In genomic region chrX:112310804-112311530, GRCm38 (mm10) we compare ENCODE assay signal across 8 mouse cellular contexts. TPM values are rescaled to one million over a fixed set of nuclear protein-coding genes. Genes with fewer than 3 reads are reported as not detected.
A peak's percentile ranks its signal among the peaks of the same experiment; 100 is the strongest.
DNase-seq lines count a peak whose midpoint lies in the region; ATAC-seq lines count a peak whose summit lies in the region.

Gene Apool (plus strand): TSS chrX:112311334.

- peak; percentile 95 for ATAC-seq in inflammation-experienced regulatory T-cells, adult 6 months
- ATAC-seq in megakaryocyte-erythroid progenitor cell, adult 5-6 weeks (replicated peaks; ENCODE audit: low FRiP score, low TSS enrichment, poor library complexity, severe bottlenecking) = peak; percentile 100

- intact Hi-C loops in gastrocnemius, postnatal 14 days (cut with DNase I; ENCODE audit: low total_unique reads) = no loop called here
- intact Hi-C loops in left cerebral cortex, postnatal 10 days (cut with DNase I) = no loop called here

- peak; percentile 87 to 95 for DNase-seq in adrenal gland, adult (ENCODE audit: inconsistent age in 2 of 2, low spot score in 1 of 2)
- DNase-seq in embryo, embryonic 10.5 days (ENCODE audit: low spot score) = peak; percentile 90
- DNase-seq in gastrocnemius, postnatal 14 days = peak; percentile 83
- peak; percentile 63 to 89 for DNase-seq in left cerebral cortex, postnatal 10 days (ENCODE audit: extremely low spot score in 1 of 2, low spot score in 2 of 2)
- DNase-seq in right cerebral cortex, postnatal 25 days = peak; percentile 70
- DNase-seq in urinary bladder, postnatal 4 days (ENCODE audit: low spot score in 2 of 2) = peak; percentile 75 to 85

RNA-seq across cellular contexts. Expression of gene Apool, which starts in this region (rescaled TPM):
- total RNA-seq in gastrocnemius, postnatal 14 days (2021) = 10 to 100 TPM; 48.3 to 53.6 TPM
- polyA plus RNA-seq in inflammation-experienced regulatory T-cells, adult 6 months (2017; shearing (Covaris generic)) = 10 to 100 TPM; 31.7 to 41.1 (median 33.4) TPM
- total RNA-seq in left cerebral cortex, postnatal 10 days (2021) = 1 to 10 TPM; 3.5 to 4.5 TPM
- 24.9 and 42.0 TPM in 2 replicates for total RNA-seq in megakaryocyte-erythroid progenitor cell, adult 5-6 weeks (2014; fragmentation: Nextera tagmentation)
- total RNA-seq in megakaryocyte-erythroid progenitor cell, adult 5-6 weeks (2017) = 33.2 and 42.2 TPM in 2 replicates

Comparison
In these comparisons a context has a peak if more than half of its experiments do, and no peak if none do; other contexts are left out.
1. Peak in every context shown above with its lines: DNase-seq and ATAC-seq.
2. RNA of gene Apool (total RNA-seq): 48.3 to 53.6 TPM in gastrocnemius, postnatal 14 days and 24.9 to 42.2 TPM in megakaryocyte-erythroid progenitor cell, adult 5-6 weeks; 3.5 to 4.5 TPM in left cerebral cortex, postnatal 10 days; every median in the first group is over 4 times any median in the second.